Mouse (Mus musculus): ENCODE measurements around the gene Afap1.

The Afap1 gene

GRCm38 (mm10) chr5:35938249-35939223 lies 45.4 kb downstream of the Afap1 start:
- no peak for DNase-seq

- no peak for DNase-seq
These were observed 46.8 kb downstream of the Afap1 start for GRCm38 (mm10) chr5:35939958-35940357.

GRCm38 (mm10) chr5:35943541-35943940 lies 50.4 kb downstream of the Afap1 start:
- no peak for DNase-seq

GRCm38 (mm10) chr5:35946841-35947240 lies 53.7 kb downstream of the Afap1 start:
- no peak for DNase-seq

GRCm38 (mm10) chr5:35947427-35947826 lies 54.3 kb downstream of the Afap1 start:
- no peak for DNase-seq

GRCm38 (mm10) chr5:35948225-35948975 lies 55.3 kb downstream of the Afap1 start:
- no peak for DNase-seq

GRCm38 (mm10) chr5:35949061-35949460 lies 55.9 kb downstream of the Afap1 start:
- no peak for DNase-seq

- DNase-seq = no peak
These were observed 57.4 kb downstream of the Afap1 start for GRCm38 (mm10) chr5:35950504-35950903.

GRCm38 (mm10) chr5:35954055-35954718 lies 61.1 kb downstream of the Afap1 start:
- DNase-seq = no peak

- no peak for DNase-seq
These were observed 63.1 kb downstream of the Afap1 start for GRCm38 (mm10) chr5:35956268-35956667.

- DNase-seq = no peak
These were observed 65.6 kb downstream of the Afap1 start for GRCm38 (mm10) chr5:35958681-35959080.

GRCm38 (mm10) chr5:35960168-35960567 lies 67.0 kb downstream of the Afap1 start:
- DNase-seq = no peak

- DNase-seq = no peak
These were observed 68.2 kb downstream of the Afap1 start for GRCm38 (mm10) chr5:35961271-35961670.

GRCm38 (mm10) chr5:35963635-35964034 lies 70.5 kb downstream of the Afap1 start:
- no peak for DNase-seq

GRCm38 (mm10) chr5:35965036-35965435 lies 71.9 kb downstream of the Afap1 start:
- DNase-seq = no peak

GRCm38 (mm10) chr5:35969857-35970256 lies 76.7 kb downstream of the Afap1 start:
- DNase-seq = no peak

GRCm38 (mm10) chr5:35970380-35971105 lies 77.4 kb downstream of the Afap1 start:
- DNase-seq = peak in 1 of 2 experiments; percentile 23

GRCm38 (mm10) chr5:35971841-35972578 lies 78.9 kb downstream of the Afap1 start:
- DNase-seq = peak; percentile 74 to 79

GRCm38 (mm10) chr5:35972739-35973138 lies 79.6 kb downstream of the Afap1 start:
- DNase-seq = no peak

- no peak for DNase-seq
These were observed 80.7 kb downstream of the Afap1 start for GRCm38 (mm10) chr5:35973800-35974199.

GRCm38 (mm10) chr5:35974265-35974664 lies 81.1 kb downstream of the Afap1 start:
- no peak for DNase-seq

- DNase-seq = peak; percentile 62 to 68
These were observed 82.6 kb downstream of the Afap1 start for GRCm38 (mm10) chr5:35975681-35976080.
